Mouse (Mus musculus) hindbrain, embryonic 12.5 days (tissue): ENCODE data around the gene Pds5b. TPM values are rescaled to one million over a fixed set of nuclear protein-coding genes. Genes with fewer than 3 reads are reported as not detected.
"Not testable (repeated sequence)": the region's sequence is repeated elsewhere in the genome, so short reads cannot be mapped to it uniquely, and the experiment has no call there.

Source experiments
- ATAC-seq: fragments of 200-750 bp; cut with Nextera tagmentation; 2 replicates; pipeline ENCODE4 v1.8.0; 2017; ENCODE audit warnings: moderate TSS enrichment; ENCODE audit not compliant: low FRiP score
- H3K27ac ChIP-seq: fragments of 300-500 bp; sonication (generic); 2 replicates; pipeline ENCODE4 v1.5.1; 2016; ENCODE audit warnings: mild to moderate bottlenecking
- H3K27me3 ChIP-seq: fragments of 300-500 bp; sonication (generic); 2 replicates; pipeline ENCODE4 v1.6.1; 2016; ENCODE audit warnings: mild to moderate bottlenecking
- H3K36me3 ChIP-seq: fragments of 300-500 bp; sonication (generic); 2 replicates; pipeline ENCODE4 v1.6.1; 2016; ENCODE audit warnings: mild to moderate bottlenecking
- H3K4me1 ChIP-seq: fragments of 300-500 bp; sonication (generic); 2 replicates; pipeline ENCODE4 v1.6.1; 2016
- H3K4me2 ChIP-seq: fragments of 300-500 bp; sonication (generic); replicated peaks from 2 replicates; pipeline ENCODE4 v1.6.1; 2016; ENCODE audit warnings: mild to moderate bottlenecking
- H3K4me3 ChIP-seq: fragments of 300-500 bp; sonication (generic); 2 replicates; pipeline ENCODE4 v1.5.1; 2016; ENCODE audit warnings: mild to moderate bottlenecking
- H3K9ac ChIP-seq: fragments of 300-500 bp; sonication (generic); 2 replicates; pipeline ENCODE4 v1.6.1; 2016; ENCODE audit warnings: mild to moderate bottlenecking, moderate library complexity
- H3K9me3 ChIP-seq: fragments of 300-500 bp; sonication (generic); replicated peaks from 2 replicates; pipeline ENCODE4 v1.6.1; 2016; ENCODE audit warnings: mild to moderate bottlenecking
- WGBS: fragments of 180-500 bp; shearing (Covaris S2); methylation state at CpG from one replicate; pipeline ENCODE4 v1.1.7; 2016; 5-methylcytosine and 5-hydroxymethylcytosine counted together
- polyA plus RNA-seq: library from polyadenylated mRNA; unstranded; fragments of >200 nt; fragmentation: Nextera tagmentation; extraction: Ambion mirVana; gene quantifications from 2 replicates; pipeline ENCODE4 v1.2.1, GENCODE M21; 2016

Gene Pds5b
- polyA plus RNA-seq, 1 experiment from 2014 or later = 38.6 TPM

GRCm38 (mm10) chr5:150711503-150711902, 38.0 kb downstream of the Pds5b start:
- WGBS = 97% methylated on average over 4 of the region's 4 CpGs
- H3K4me3 ChIP-seq = no peak overlapping the region
- H3K9ac ChIP-seq = no peak overlapping the region
- ATAC-seq = no peak
- no peak overlapping the region for H3K4me2 ChIP-seq
- no peaks in the 10 kb centered on the region for H3K27me3 ChIP-seq
- H3K36me3 ChIP-seq = no peaks in the 10 kb centered on the region; the same call in 1 of the 2 replicates
- no peaks in the 10 kb centered on the region for H3K4me1 ChIP-seq
- H3K9me3 ChIP-seq = no peaks in the 10 kb centered on the region
- H3K27ac ChIP-seq = no peak overlapping the region

GRCm38 (mm10) chr5:150713431-150713830, 39.9 kb downstream of the Pds5b start:
- Histone ChIP-seq H3K9ac (no peak overlapping the region), H3K36me3 (no peaks in the 10 kb centered on the region), H3K4me2 (no peak overlapping the region), H3K4me1 (0 out of 2 replicates have a peak, but pooled peaks cover 2% of the 10 kb centered on the region), H3K4me3 (no peak overlapping the region), H3K27ac (no peak overlapping the region), H3K9me3 (no peaks in the 10 kb centered on the region), H3K27me3 (no peaks in the 10 kb centered on the region)
- no peak for ATAC-seq

- H3K4me1 ChIP-seq = 0 out of 2 replicates have a peak, but pooled peaks cover 2% of the 10 kb centered on the region
- 11% methylated on average over 4 of the region's 4 CpGs for WGBS
- 0 out of 2 replicates have a peak, but pooled peaks cover 8% of the 10 kb centered on the region for H3K36me3 ChIP-seq
- no peaks in the 10 kb centered on the region for H3K27me3 ChIP-seq
- H3K9me3 ChIP-seq = no peaks in the 10 kb centered on the region
- no peak overlapping the region for H3K4me3 ChIP-seq
- H3K4me2 ChIP-seq = no peak overlapping the region
- H3K9ac ChIP-seq = no peak overlapping the region
- peak; percentile 67; the same call in 1 of the 2 replicates for ATAC-seq
- peak overlapping the region; percentile 23; the same call in 1 of the 2 replicates for H3K27ac ChIP-seq
These were observed 44.2 kb downstream of the Pds5b start for GRCm38 (mm10) chr5:150717775-150718174.

GRCm38 (mm10) chr5:150724641-150725040, 51.1 kb downstream of the Pds5b start:
- peaks cover 19% of the 10 kb centered on the region for H3K36me3 ChIP-seq
- no peak overlapping the region for H3K4me2 ChIP-seq
- no peaks in the 10 kb centered on the region for H3K27me3 ChIP-seq
- H3K9ac ChIP-seq = no peak overlapping the region
- no peaks in the 10 kb centered on the region for H3K9me3 ChIP-seq
- no peak overlapping the region for H3K27ac ChIP-seq
- no peak overlapping the region for H3K4me3 ChIP-seq
- 74% methylated on average over 1 of the region's 1 CpGs for WGBS
- no peak for ATAC-seq
- no peaks in the 10 kb centered on the region for H3K4me1 ChIP-seq

GRCm38 (mm10) chr5:150737028-150737427, 63.5 kb downstream of the Pds5b start:
- H3K27ac ChIP-seq, H3K4me2 ChIP-seq, H3K9ac ChIP-seq, H3K9me3 ChIP-seq, H3K4me3 ChIP-seq, ATAC-seq, H3K4me1 ChIP-seq, H3K27me3 ChIP-seq: not testable (repeated sequence)
- 93% methylated on average over 3 of the region's 3 CpGs for WGBS
- H3K36me3 ChIP-seq = peaks cover 23% of the 10 kb centered on the region

- Histone ChIP-seq H3K27ac (no peak overlapping the region), H3K4me1 (no peaks in the 10 kb centered on the region), H3K36me3 (peaks cover 23% of the 10 kb centered on the region), H3K4me2 (no peak overlapping the region), H3K27me3 (no peaks in the 10 kb centered on the region), H3K9ac (no peak overlapping the region), H3K4me3 (no peak overlapping the region), H3K9me3 (no peaks in the 10 kb centered on the region)
- ATAC-seq = no peak
- WGBS = 90% methylated on average over 7 of the region's 7 CpGs
These were observed 65.8 kb downstream of the Pds5b start for GRCm38 (mm10) chr5:150739311-150739710.

GRCm38 (mm10) chr5:150740597-150740996, 67.1 kb downstream of the Pds5b start:
- ATAC-seq = no peak
- WGBS = 50% methylated on average over 1 of the region's 2 CpGs

GRCm38 (mm10) chr5:150756623-150757022, 83.1 kb downstream of the Pds5b start:
- Histone ChIP-seq H3K27me3 (no peaks in the 10 kb centered on the region), H3K9ac (no peak overlapping the region), H3K9me3 (no peaks in the 10 kb centered on the region), H3K4me3 (no peak overlapping the region), H3K27ac (no peak overlapping the region), H3K36me3 (peaks cover 32% of the 10 kb centered on the region), H3K4me1 (no peaks in the 10 kb centered on the region), H3K4me2 (no peak overlapping the region)
- no peak for ATAC-seq
- 94% methylated on average over 5 of the region's 5 CpGs for WGBS

More at GRCm38 (mm10) chr5:150740597-150740996, 67.1 kb downstream of the Pds5b start:
- Histone ChIP-seq H3K9me3 (no peaks in the 10 kb centered on the region), H3K4me2 (no peak overlapping the region), H3K4me3 (no peak overlapping the region), H3K4me1 (no peaks in the 10 kb centered on the region), H3K27ac (no peak overlapping the region), H3K36me3 (peaks cover 18% of the 10 kb centered on the region; the same call in 1 of the 2 replicates), H3K9ac (no peak overlapping the region), H3K27me3 (no peaks in the 10 kb centered on the region)

- WGBS = 15% methylated on average over 5 of the region's 5 CpGs
- H3K27ac ChIP-seq = 0 out of 2 replicates have a peak overlapping the region, but pooled peaks have one; percentile 8
- H3K27me3 ChIP-seq = no peaks in the 10 kb centered on the region
- H3K4me2 ChIP-seq = no peak overlapping the region
- ATAC-seq = no peak
- H3K9ac ChIP-seq = no peak overlapping the region
- no peaks in the 10 kb centered on the region for H3K9me3 ChIP-seq
- no peak overlapping the region for H3K4me3 ChIP-seq
- H3K4me1 ChIP-seq = peaks cover 9% of the 10 kb centered on the region
- peaks cover 12% of the 10 kb centered on the region for H3K36me3 ChIP-seq
These were observed 98.9 kb downstream of the Pds5b start for GRCm38 (mm10) chr5:150772403-150772802.

- Histone ChIP-seq H3K36me3 (peaks cover 14% of the 10 kb centered on the region), H3K27ac (no peak overlapping the region), H3K9ac (no peak overlapping the region), H3K4me1 (peaks cover 9% of the 10 kb centered on the region), H3K27me3 (no peaks in the 10 kb centered on the region), H3K4me3 (no peak overlapping the region), H3K4me2 (no peak overlapping the region), H3K9me3 (no peaks in the 10 kb centered on the region)
- no peak for ATAC-seq
These were observed 99.5 kb downstream of the Pds5b start for GRCm38 (mm10) chr5:150773083-150773482.

GRCm38 (mm10) chr5:150788261-150788660, 114.7 kb downstream of the Pds5b start:
- no peak overlapping the region for H3K4me2 ChIP-seq
- no peaks in the 10 kb centered on the region for H3K9me3 ChIP-seq
- WGBS = 95% methylated on average over 4 of the region's 4 CpGs
- no peak overlapping the region for H3K4me3 ChIP-seq
- H3K27me3 ChIP-seq = no peaks in the 10 kb centered on the region
- ATAC-seq = no peak
- H3K9ac ChIP-seq = no peak overlapping the region
- H3K27ac ChIP-seq = no peak overlapping the region
- H3K4me1 ChIP-seq = no peaks in the 10 kb centered on the region
- peaks cover 45% of the 10 kb centered on the region for H3K36me3 ChIP-seq

GRCm38 (mm10) chr5:150789039-150789438, 115.5 kb downstream of the Pds5b start:
- WGBS = 99% methylated on average over 2 of the region's 2 CpGs
- Histone ChIP-seq H3K4me3 (no peak overlapping the region), H3K9me3 (no peaks in the 10 kb centered on the region), H3K9ac (no peak overlapping the region), H3K27ac (no peak overlapping the region), H3K36me3 (peaks cover 41% of the 10 kb centered on the region), H3K27me3 (no peaks in the 10 kb centered on the region), H3K4me2 (no peak overlapping the region), H3K4me1 (no peaks in the 10 kb centered on the region)
- no peak for ATAC-seq

- Histone ChIP-seq H3K4me1 (no peaks in the 10 kb centered on the region), H3K36me3 (peaks cover 52% of the 10 kb centered on the region), H3K9me3 (no peaks in the 10 kb centered on the region), H3K27ac (no peak overlapping the region), H3K4me2 (no peak overlapping the region), H3K9ac (no peak overlapping the region), H3K27me3 (no peaks in the 10 kb centered on the region), H3K4me3 (no peak overlapping the region)
- no peak for ATAC-seq
- WGBS = 96% methylated on average over 6 of the region's 6 CpGs
These were observed 120.6 kb downstream of the Pds5b start for GRCm38 (mm10) chr5:150794181-150794580.
